Comparison of ENCODE assay signal across 26 mouse cellular contexts in the genomic region with DNA sequence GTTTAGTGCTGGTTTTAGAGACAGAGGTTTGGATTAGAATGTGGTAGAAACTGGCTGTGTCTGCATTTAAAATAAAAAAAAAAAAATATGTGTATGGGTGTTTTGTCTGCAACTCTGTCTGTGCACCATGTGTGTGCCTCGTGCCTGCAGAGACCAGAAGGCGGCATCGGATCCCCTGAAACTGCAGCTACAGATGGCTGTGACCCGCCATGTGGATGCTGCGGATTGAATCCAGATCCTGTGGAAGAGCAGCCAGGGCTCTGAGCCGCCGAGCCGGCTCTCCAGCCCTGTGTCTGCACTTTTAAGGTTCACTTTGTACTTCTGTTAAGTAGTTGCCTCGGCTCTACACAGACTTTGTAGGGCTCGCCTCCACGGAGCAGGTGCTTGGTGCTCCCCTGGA. TPM values are rescaled to one million over a fixed set of nuclear protein-coding genes. Genes with fewer than 3 reads are reported as not detected.
DNase-seq lines count a peak whose midpoint lies in the region; ATAC-seq lines count a peak whose summit lies in the region.
"Had no signal": no experiment of that assay in that cellular context is flagged by ENCODE, and none has a peak within 500 bp of the region (broad histone marks: within the 10 kb centered on the region; RNA-seq: fewer than 3 reads in every experiment).

No protein-coding gene starts in this region.

- no peaks in the 10 kb centered on the region for H3K9me3 ChIP-seq in liver, embryonic 13.5 days (replicated peaks)
- H3K9me3 ChIP-seq in liver, embryonic 12.5 days (replicated peaks): no peaks in the 10 kb centered on the region
- H3K9me3 ChIP-seq: embryonic facial prominence, embryonic 15.5 days; hindbrain, embryonic 13.5 days; limb, embryonic 12.5 days; megakaryocyte, embryonic 14.5 days; midbrain, embryonic 15.5 days; neural tube, embryonic 12.5 days had no signal

- H3K27me3 ChIP-seq in liver, embryonic 13.5 days: no peaks in the 10 kb centered on the region
- no peaks in the 10 kb centered on the region for H3K27me3 ChIP-seq in liver, embryonic 12.5 days (replicated peaks)
- H3K27me3 ChIP-seq: embryonic facial prominence, embryonic 15.5 days; hindbrain, embryonic 13.5 days; limb, embryonic 12.5 days; megakaryocyte, embryonic 14.5 days; midbrain, embryonic 15.5 days; neural tube, embryonic 12.5 days had no signal

- H3K36me3 ChIP-seq in liver, embryonic 13.5 days: peaks cover 3% of the 10 kb centered on the region; the same call in 1 of the 2 replicates
- peaks cover 10% of the 10 kb centered on the region; the same call in 1 of the 2 replicates for H3K36me3 ChIP-seq in liver, embryonic 12.5 days
- H3K36me3 ChIP-seq: midbrain, embryonic 15.5 days had no signal

- DNase-seq in liver, embryonic 13.5 days: no peak
- DNase-seq in ZHBTc4 (ENCODE audit: low read depth, low spot score): peak; percentile 25
- peak; percentile 63 for DNase-seq in layer of hippocampus, adult 11-12 months (ENCODE audit: low spot score)
- DNase-seq in layer of hippocampus, postnatal 10 days (ENCODE audit: low spot score in 2 of 2): peak; percentile 43 to 52
- no peak for DNase-seq in gastrocnemius, postnatal 25 days
- DNase-seq in frontal cortex, postnatal 14 days (ENCODE audit: low spot score in 2 of 2): no peak
- DNase-seq: adrenal gland, postnatal 14 days; cerebellum, adult 8-10 months; heart, postnatal 36 days; kidney, adult 2 months; lung, embryonic 14.5 days; lung, postnatal 36 days; retina, postnatal 1 day; spleen, adult 18-20 months; thymus, postnatal 14 days had no signal

- H3K27ac ChIP-seq in liver, embryonic 13.5 days: no peak overlapping the region
- H3K27ac ChIP-seq in liver, embryonic 12.5 days: no peak overlapping the region
- H3K27ac ChIP-seq: hindbrain, embryonic 13.5 days; kidney, postnatal 0 days; liver, embryonic 14.5 days; midbrain, embryonic 15.5 days; neural tube, embryonic 12.5 days had no signal

- 88% methylated on average over 11 of the region's 11 CpGs for WGBS in liver, embryonic 13.5 days (ENCODE audit: insufficient replicate concordance)
- WGBS in liver, embryonic 12.5 days (ENCODE audit: insufficient replicate concordance): 83% methylated on average over 11 of the region's 11 CpGs

- no peak overlapping the region for H3K9ac ChIP-seq in liver, embryonic 13.5 days
- no peak overlapping the region for H3K9ac ChIP-seq in liver, embryonic 12.5 days
- H3K9ac ChIP-seq: embryonic facial prominence, embryonic 15.5 days; hindbrain, embryonic 13.5 days; limb, embryonic 12.5 days; liver, embryonic 14.5 days; lung, embryonic 14.5 days; midbrain, embryonic 15.5 days; neural tube, embryonic 12.5 days had no signal

- 0 out of 2 replicates have a peak, but pooled peaks have one; percentile 12 for ATAC-seq in liver, embryonic 13.5 days (ENCODE audit: low read depth)
- ATAC-seq in liver, embryonic 12.5 days: no peak
- ATAC-seq: activated CD4-positive, CD25-positive, alpha-beta regulatory T cell, adult 4 months; forebrain, embryonic 16.5 days; midbrain, embryonic 15.5 days had no signal

- H3K4me1 ChIP-seq in liver, embryonic 13.5 days (replicated peaks): no peaks in the 10 kb centered on the region
- no peaks in the 10 kb centered on the region for H3K4me1 ChIP-seq in liver, embryonic 12.5 days
- H3K4me1 ChIP-seq: megakaryocyte, embryonic 14.5 days; midbrain, embryonic 15.5 days; neural tube, embryonic 12.5 days had no signal

- H3K4me2 ChIP-seq in liver, embryonic 13.5 days: no peak overlapping the region
- no peak overlapping the region for H3K4me2 ChIP-seq in liver, embryonic 12.5 days
- H3K4me2 ChIP-seq: embryonic facial prominence, embryonic 15.5 days; hindbrain, embryonic 13.5 days; lung, embryonic 14.5 days; midbrain, embryonic 15.5 days; neural tube, embryonic 12.5 days had no signal

- no peak overlapping the region for H3K4me3 ChIP-seq in liver, embryonic 13.5 days (replicated peaks)
- no peak overlapping the region for H3K4me3 ChIP-seq in liver, embryonic 12.5 days
- H3K4me3 ChIP-seq: embryonic facial prominence, embryonic 15.5 days; hindbrain, embryonic 13.5 days; limb, embryonic 12.5 days; megakaryocyte, embryonic 14.5 days; midbrain, embryonic 15.5 days; neural tube, embryonic 12.5 days had no signal

RNA-seq across cellular contexts. Expression of a gene that starts 29.8 kb away (rescaled TPM):
- polyA plus RNA-seq in liver, embryonic 13.5 days (2015; fragmentation: Nextera tagmentation; extraction: Ambion mirVana): 10.1 and 12.2 TPM in 2 replicates
- 14.4 and 15.1 TPM in 2 replicates for polyA plus RNA-seq in liver, embryonic 12.5 days (2016; fragmentation: Nextera tagmentation; extraction: Ambion mirVana)
- total RNA-seq in layer of hippocampus, postnatal 10 days (2021): 10 to 100 TPM; 88.5 to 89.6 TPM
- 1 to 10 TPM; 6.2 to 6.8 TPM for total RNA-seq in gastrocnemius, postnatal 25 days (2021)

Comparison
In these comparisons a context has a peak if more than half of its experiments do, and no peak if none do; other contexts are left out.
1. DNase-seq: peak in ZHBTc4 (single experiment), layer of hippocampus, adult 11-12 months (single experiment) and layer of hippocampus, postnatal 10 days (2 of 2); none in liver, embryonic 13.5 days (single experiment), gastrocnemius, postnatal 25 days (single experiment) and frontal cortex, postnatal 14 days (0 of 2).
2. RNA of a gene that starts 29.8 kb away (total RNA-seq): 88.5 to 89.6 TPM in layer of hippocampus, postnatal 10 days; 6.2 to 6.8 TPM in gastrocnemius, postnatal 25 days; every median in the first group is over 10 times any median in the second.